Mouse (Mus musculus) fibroblast of lung, adult 2 months (primary cell): ENCODE measurements around the gene Stat5b.

Experiments
- DNase-seq: peaks from one replicate; pipeline ENCODE4 v3.0.0-alpha.2; 2011; ENCODE audit warnings: low read depth

Gene Stat5b

GRCm38 (mm10) chr11:100767871-100768270 lies 82.7 kb downstream of the Stat5b start:
- DNase-seq, result no peak

GRCm38 (mm10) chr11:100766726-100767125 lies 83.8 kb downstream of the Stat5b start:
- DNase-seq, result no peak

- no peak for DNase-seq
Observed at GRCm38 (mm10) chr11:100762831-100763230, 87.7 kb downstream of the Stat5b start, which contains the start of gene Hcrt. TSS of gene Hcrt (minus strand) at chr11:100762931.

GRCm38 (mm10) chr11:100761547-100762045 lies 88.9 kb downstream of the Stat5b start:
- peak; percentile 73 for DNase-seq

GRCm38 (mm10) chr11:100759611-100760233 lies 90.8 kb downstream of the Stat5b start, which contains the start of gene Kcnh4:
TSS of gene Kcnh4 (minus strand) at chr11:100759942.
- no peak for DNase-seq

GRCm38 (mm10) chr11:100758707-100759610 lies 91.6 kb downstream of the Stat5b start:
- no peak for DNase-seq

- no peak for DNase-seq
Observed at GRCm38 (mm10) chr11:100757566-100757965, 93.0 kb downstream of the Stat5b start.

GRCm38 (mm10) chr11:100756476-100756875 lies 94.0 kb downstream of the Stat5b start:
- no peak for DNase-seq

- no peak for DNase-seq
Observed at GRCm38 (mm10) chr11:100754693-100755057, 95.8 kb downstream of the Stat5b start.

GRCm38 (mm10) chr11:100754021-100754692 lies 96.4 kb downstream of the Stat5b start:
- no peak for DNase-seq

- no peak for DNase-seq
Observed at GRCm38 (mm10) chr11:100752294-100752693, 98.2 kb downstream of the Stat5b start.

- no peak for DNase-seq
Observed at GRCm38 (mm10) chr11:100750127-100750526, 100.4 kb downstream of the Stat5b start.

GRCm38 (mm10) chr11:100749469-100749868 lies 101.1 kb downstream of the Stat5b start:
- no peak for DNase-seq

- DNase-seq, result no peak
Observed at GRCm38 (mm10) chr11:100748620-100749019, 101.9 kb downstream of the Stat5b start.

- no peak for DNase-seq
Observed at GRCm38 (mm10) chr11:100747114-100747513, 103.4 kb downstream of the Stat5b start.

GRCm38 (mm10) chr11:100746546-100746945 lies 104.0 kb downstream of the Stat5b start:
- no peak for DNase-seq

GRCm38 (mm10) chr11:100745085-100745484 lies 105.4 kb downstream of the Stat5b start:
- DNase-seq, result no peak

GRCm38 (mm10) chr11:100741348-100741747 lies 109.2 kb downstream of the Stat5b start:
- DNase-seq, result no peak

GRCm38 (mm10) chr11:100738749-100739148 lies 111.8 kb downstream of the Stat5b start:
- DNase-seq, result no peak

- peak; percentile 99 for DNase-seq
Observed at GRCm38 (mm10) chr11:100738066-100738604, 112.4 kb downstream of the Stat5b start, which contains the start of gene Rab5c. TSS of gene Rab5c (minus strand) at chr11:100738215.

GRCm38 (mm10) chr11:100737105-100737733 lies 113.3 kb downstream of the Stat5b start:
- DNase-seq, result no peak

- DNase-seq, result no peak
Observed at GRCm38 (mm10) chr11:100736746-100737080, 113.8 kb downstream of the Stat5b start.
